Mouse (Mus musculus) gonadal fat pad, adult 2 months (tissue): ENCODE measurements at regions not wholly inside any gene's neighbourhood (a gene's known extent, or its start where the extent isn't known, plus 50 kb on each side); places are given as distances from the start of the nearest gene placed in this dataset.

ENCODE experiments used
- DNase-seq: peaks from one replicate; pipeline ENCODE4 v3.0.0-alpha.2; 2012; ENCODE audit warnings: low read depth

- DNase-seq: no peak
Measured at GRCm38 (mm10) chr1:82041286-82042050, 191.4 kb upstream of the Gm9747 start.

GRCm38 (mm10) chr1:82042051-82042432 is 190.9 kb upstream of the Gm9747 start:
- DNase-seq: no peak

- DNase-seq: peak; percentile 57
Measured at GRCm38 (mm10) chr1:82042527-82042926, 190.4 kb upstream of the Gm9747 start.

GRCm38 (mm10) chr1:82066291-82066690 is 166.6 kb upstream of the Gm9747 start:
- no peak for DNase-seq

GRCm38 (mm10) chr1:82068571-82068970 is 164.3 kb upstream of the Gm9747 start:
- no peak for DNase-seq

GRCm38 (mm10) chr1:82070181-82071109 is 162.5 kb upstream of the Gm9747 start:
- DNase-seq: no peak

- DNase-seq: no peak
Measured at GRCm38 (mm10) chr1:82089136-82089839, 143.6 kb upstream of the Gm9747 start.

- DNase-seq: no peak
Measured at GRCm38 (mm10) chr1:82095101-82095500, 137.8 kb upstream of the Gm9747 start.

GRCm38 (mm10) chr1:82106756-82107155 is 126.2 kb upstream of the Gm9747 start:
- no peak for DNase-seq

- DNase-seq: no peak
Measured at GRCm38 (mm10) chr1:82110071-82110635, 122.8 kb upstream of the Gm9747 start.

- DNase-seq: no peak
Measured at GRCm38 (mm10) chr1:82112401-82112800, 120.5 kb upstream of the Gm9747 start.

- no peak for DNase-seq
Measured at GRCm38 (mm10) chr1:82124503-82124902, 108.4 kb upstream of the Gm9747 start.

GRCm38 (mm10) chr1:82129700-82130275 is 103.1 kb upstream of the Gm9747 start:
- no peak for DNase-seq

GRCm38 (mm10) chr1:82132536-82132935 is 100.4 kb upstream of the Gm9747 start:
- DNase-seq: no peak

- DNase-seq: no peak
Measured at GRCm38 (mm10) chr1:82134938-82135337, 98.0 kb upstream of the Gm9747 start.

GRCm38 (mm10) chr1:82135761-82136331 is 97.1 kb upstream of the Gm9747 start:
- DNase-seq: no peak

- DNase-seq: peak; percentile 70
Measured at GRCm38 (mm10) chr1:82145256-82145655, 87.7 kb upstream of the Gm9747 start.

GRCm38 (mm10) chr1:82150219-82151128 is 82.4 kb upstream of the Gm9747 start:
- no peak for DNase-seq

GRCm38 (mm10) chr1:82155961-82156360 is 77.0 kb upstream of the Gm9747 start:
- DNase-seq: no peak

GRCm38 (mm10) chr1:82157013-82157412 is 75.9 kb upstream of the Gm9747 start:
- DNase-seq: no peak
